Mouse (Mus musculus) cerebellum, adult 11 months (tissue): ENCODE data around the gene Nhp2.
A peak's percentile ranks its signal among the peaks of the same experiment; 100 is the strongest.

Experiments
- DNase-seq: peaks from one replicate; pipeline ENCODE4 v3.0.0; 2022

Nhp2 gene

GRCm38 (mm10) chr11:51619409-51620060 is at the start of gene Nhp2:
Gene Nhp2, plus strand, starts transcription at chr11:51619735.
- DNase-seq, result peak; percentile 94

DNA sequence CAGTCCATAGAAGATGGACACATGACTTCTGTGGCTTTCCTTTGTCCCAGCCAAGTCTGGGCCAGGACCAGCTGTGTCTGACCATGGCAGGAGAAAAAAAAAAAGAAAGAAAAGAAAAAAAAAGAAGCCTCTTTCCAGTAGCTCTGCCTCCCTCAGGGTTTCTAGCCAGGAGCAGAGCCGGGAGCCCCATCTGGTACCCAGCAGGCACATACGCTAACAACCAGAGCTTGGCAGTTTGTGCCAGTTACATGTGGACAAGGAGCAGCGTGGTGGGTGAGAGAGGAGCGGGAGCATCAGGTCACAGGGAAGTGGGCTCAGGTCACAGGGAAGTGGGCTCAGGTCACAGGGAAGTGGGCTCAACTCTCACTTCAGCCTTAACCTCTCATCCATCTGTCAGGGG is 43.1 kb upstream of the Nhp2 start:
- no peak for DNase-seq

DNA sequence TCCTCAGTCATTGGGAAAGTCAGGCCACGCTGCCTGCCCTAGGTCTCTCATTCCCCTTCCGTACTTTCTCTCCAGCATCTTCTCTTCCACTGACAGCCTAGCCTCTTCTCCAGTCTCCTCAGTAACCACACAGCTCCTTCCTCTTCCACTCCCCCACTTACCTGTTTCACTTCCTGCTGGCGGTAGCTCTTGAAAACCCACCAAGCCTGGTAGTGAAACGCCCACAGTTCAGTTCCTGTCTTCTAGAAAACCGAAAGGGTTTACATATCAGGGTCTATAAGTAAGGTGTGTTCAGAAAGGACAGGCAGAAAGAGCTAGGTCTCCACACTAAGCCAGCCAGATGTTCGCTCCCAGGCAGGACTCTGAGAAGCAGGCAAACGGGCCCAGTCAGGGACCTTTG is 41.9 kb upstream of the Nhp2 start:
- DNase-seq, result no peak

GRCm38 (mm10) chr11:51579024-51579423 is 40.5 kb upstream of the Nhp2 start:
- DNase-seq, result no peak

- DNase-seq, result peak; percentile 58
Observed at GRCm38 (mm10) chr11:51582713-51583112, 36.8 kb upstream of the Nhp2 start.

DNA sequence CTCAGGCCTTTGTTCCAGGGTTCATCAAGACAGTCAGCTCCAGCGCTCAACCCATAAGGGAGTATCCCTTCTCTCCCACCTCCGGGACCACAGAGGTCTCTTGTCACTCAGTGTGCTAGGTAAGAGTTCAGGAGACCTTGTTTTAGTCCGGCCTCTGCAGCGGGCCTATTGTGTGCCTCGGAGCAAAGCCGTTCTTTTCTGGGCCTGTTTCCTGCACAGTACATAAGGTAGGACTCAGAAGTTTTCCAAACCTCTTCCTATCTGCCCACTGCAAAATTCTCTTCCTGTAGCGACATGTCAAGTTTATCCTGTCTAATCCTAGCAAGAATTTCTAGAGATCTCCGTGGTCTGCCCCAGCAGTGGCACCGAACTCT is 35.5 kb upstream of the Nhp2 start:
- no peak for DNase-seq

DNA sequence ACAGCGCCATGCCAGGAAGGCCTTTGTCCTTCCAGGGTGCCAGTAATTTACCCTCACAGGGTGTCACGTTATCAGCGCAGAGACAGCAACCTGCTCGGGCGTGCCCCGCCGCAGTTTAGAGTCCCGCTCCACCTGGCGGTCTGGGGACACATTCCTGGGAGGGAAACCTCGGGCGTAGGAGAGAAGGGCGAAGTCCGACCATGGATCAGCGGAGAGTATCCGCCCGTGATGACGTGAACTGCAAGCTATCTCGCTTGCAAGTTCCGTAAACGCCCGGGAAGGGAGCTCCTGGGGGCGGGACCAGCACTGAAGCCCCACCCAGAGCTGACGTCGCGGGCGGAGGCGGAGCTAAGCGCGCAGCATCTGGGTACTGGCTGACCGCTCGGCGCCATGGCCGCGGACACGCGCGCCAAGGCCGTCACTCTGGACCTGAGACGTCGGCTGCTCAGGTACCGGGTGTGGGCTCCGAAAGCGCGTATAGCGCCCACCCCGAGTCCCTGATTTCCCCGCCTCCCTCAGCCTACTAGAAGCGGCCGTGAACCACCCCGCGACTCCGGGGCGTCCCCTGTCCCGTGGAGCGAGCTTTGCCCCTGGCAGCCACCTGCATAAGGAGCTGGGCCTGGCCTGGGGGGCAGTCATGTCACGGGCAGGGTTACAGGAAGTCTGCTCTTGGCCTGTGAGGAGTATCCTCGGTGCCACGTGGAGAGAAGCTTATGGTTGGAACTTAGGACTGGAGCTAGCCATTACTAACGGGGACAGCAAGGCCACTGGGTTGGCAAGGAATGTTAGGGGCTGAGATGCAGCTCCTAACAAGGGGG is 34.9 kb upstream of the Nhp2 start, which contains the start of gene Phykpl:
TSS of gene Phykpl (plus strand) at position 327 of the 818 bp plus-strand sequence.
- DNase-seq, result peak; percentile 96

DNA sequence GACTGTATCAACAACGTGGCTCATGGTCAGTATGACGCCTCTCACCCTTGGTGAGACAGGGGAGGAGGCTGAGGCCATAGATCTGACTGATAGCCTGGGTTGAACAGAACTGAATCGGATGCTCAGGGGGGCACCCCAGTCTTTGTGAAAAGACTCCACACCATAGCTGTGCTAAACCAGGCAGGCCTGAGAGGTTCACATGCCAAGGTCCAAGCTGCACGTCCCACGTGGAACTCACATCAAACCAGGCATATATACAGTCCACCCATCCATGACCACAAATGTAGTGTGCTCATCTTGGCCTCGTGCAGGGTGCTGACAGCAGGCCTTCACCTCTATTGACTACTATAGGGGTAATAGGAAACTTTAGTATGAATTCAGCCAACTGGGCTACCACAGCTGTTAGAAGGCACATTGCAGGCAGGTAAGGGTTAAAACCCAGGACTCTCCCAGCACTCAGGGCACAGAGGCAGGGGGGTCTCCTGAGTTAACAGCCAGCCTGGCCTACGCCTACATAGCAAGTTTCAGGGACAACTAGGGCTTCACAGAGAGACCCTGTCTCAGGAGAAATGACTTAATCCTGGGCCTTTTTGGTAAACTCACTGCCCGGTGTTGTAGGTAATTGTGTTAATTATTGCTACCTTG is 33.8 kb upstream of the Nhp2 start:
- no peak for DNase-seq

- DNase-seq, result no peak
Observed at GRCm38 (mm10) chr11:51586411-51586810, 33.1 kb upstream of the Nhp2 start.

DNA sequence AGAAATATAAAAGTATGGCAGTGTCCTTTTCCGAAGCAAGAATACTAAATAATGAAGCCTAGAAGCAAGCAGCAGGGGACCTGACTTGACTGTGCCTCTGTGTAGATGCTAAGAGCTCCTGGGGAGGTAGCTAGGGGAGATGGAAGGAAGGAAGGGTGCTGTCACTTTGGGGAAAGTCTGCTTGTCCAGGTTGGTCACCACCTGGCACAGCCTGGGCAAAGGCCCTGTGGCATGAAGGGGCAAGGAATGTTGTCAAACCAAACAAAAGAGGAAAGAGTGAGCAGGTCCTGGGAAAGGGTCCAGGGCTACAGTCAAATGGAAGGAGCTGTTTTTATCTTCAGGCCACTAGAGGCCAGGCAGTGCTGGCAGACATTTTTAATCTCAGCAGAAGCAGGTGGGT is 32.5 kb upstream of the Nhp2 start:
- no peak for DNase-seq

- no peak for DNase-seq
Observed at GRCm38 (mm10) chr11:51588833-51589232, 30.7 kb upstream of the Nhp2 start.

DNA sequence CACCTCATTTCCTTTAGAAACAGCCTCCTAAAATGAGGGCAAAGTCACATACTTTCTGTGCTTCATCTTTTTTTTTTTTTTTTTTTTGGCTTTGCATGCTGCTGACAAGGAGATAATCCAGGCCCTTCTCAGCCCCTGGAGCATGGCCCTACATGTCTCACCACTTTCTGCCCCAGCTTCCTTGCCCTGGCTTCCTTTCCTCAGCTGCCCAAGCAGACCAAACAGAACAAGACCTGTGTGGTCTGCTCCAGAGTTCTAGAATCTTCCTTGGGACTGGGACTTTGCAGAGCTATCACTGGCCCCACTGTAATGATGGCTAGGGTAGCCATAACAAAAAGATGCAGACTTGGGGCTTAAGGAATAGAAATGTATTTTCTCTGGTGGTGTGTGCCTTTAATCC is 29.5 kb upstream of the Nhp2 start:
- DNase-seq, result no peak

GRCm38 (mm10) chr11:51591168-51591567 is 28.4 kb upstream of the Nhp2 start:
- no peak for DNase-seq

- no peak for DNase-seq
Observed at GRCm38 (mm10) chr11:51591915-51592314, 27.6 kb upstream of the Nhp2 start.

DNA sequence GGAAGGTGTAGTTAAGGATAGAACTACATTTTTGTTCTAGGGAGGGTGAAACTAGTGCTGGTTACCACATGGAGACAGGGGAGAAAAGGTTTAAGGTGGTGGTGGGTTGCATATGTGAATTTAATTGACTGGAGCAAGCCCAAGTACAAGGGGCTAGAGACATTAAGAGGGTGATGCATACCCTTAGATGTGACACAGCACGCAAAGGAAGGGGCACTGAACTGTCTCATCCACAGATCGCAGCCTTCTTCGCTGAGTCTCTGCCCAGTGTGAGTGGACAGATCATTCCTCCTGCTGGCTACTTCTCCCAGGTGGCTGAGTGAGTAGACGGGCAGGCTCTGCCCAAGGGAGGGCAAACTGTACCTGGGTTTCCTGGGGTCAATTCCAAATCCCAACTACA is 26.2 kb upstream of the Nhp2 start:
- DNase-seq, result no peak

DNA sequence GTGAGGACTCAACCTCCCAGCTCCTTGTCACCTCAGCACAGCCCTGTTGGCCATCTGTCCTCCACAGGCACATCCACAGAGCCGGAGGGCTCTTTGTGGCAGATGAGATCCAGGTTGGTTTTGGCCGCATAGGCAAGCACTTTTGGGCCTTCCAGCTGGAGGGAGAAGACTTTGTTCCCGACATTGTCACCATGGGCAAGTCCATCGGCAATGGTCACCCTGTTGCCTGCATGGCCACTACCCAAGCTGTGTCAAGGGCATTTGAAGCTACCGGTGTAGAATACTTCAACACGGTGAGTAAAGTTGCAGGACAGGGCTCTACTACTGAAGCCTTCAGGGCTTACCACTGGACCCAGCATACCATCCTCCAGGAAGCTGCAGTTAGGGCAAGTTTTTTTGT is 25.7 kb upstream of the Nhp2 start:
- DNase-seq, result no peak

DNA sequence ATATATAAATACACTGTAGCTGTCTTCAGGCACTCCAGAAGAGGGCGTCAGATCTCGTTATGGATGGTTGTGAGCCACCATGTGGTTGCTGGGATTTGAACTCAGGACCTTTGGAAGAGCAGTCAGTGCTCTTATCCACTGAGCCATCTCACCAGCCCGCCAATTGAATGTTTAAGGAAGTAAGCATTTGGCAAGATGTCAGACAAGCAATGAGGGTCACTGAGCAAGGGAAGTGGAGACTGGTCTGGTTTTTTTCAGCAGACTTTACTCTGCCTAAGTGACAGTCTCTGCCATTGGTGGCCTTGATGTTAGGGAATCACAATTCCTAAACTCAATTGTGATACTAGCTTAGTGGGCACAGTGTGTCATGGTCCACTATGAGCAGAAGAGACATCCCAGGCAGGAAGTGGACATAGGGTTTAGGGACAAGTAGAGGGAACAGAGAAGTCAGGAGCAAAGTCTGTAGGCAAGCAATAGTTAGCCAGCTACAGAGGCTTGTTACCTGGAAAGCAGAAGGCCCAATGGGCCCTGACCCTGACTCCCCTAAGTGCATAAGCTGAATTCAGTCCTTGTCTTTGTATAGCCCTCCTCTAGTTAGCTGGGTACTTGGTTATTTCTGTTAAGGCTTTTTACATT is 24.7 kb upstream of the Nhp2 start:
- no peak for DNase-seq

DNA sequence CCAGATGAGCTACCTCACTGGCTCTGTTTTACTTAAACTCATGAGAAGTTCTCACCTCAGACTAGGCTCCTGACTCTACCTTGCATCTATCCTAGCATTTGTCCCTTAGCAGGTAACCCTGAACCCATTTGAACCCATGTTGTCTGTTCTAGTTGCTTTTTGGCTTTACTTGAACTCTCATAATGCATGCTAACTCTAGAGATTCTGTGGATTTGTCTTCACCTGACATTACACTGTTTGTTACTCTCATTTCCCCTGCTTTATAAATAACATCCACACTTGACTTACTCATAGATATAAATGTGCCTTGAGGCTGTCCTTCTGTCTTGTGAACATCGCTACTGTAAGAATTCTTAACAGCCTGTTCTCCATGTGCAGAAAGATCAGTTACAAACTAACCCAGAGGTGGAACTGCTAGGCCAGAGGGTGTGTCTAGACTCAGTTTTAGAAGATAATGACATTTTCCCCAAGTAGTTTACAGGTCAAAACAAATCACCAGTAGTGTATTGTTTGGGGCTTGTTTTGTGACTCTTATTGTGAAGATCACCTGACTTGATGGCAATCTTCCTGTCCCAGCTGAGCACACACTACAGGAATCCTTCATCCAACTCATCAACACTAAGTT is 24.0 kb upstream of the Nhp2 start:
- DNase-seq, result no peak

DNA sequence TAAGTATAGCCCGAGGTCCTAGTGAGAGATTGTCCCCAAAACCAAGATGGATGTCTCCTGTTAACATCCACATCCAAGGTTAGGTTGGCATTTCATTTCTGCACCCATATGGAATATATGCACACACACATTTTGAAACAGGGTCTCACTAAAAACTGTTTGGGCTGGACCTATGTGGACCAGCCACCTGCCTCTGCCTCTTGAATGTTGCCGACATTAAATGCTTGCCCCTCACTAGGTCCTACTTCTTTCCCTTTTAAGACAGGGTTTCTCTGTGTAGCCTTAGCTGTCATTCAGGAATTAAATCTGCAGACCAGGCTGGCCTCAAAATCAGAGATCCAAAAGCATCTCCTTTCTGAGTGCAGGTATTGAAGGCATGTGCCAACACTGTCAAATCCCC is 22.0 kb upstream of the Nhp2 start:
- no peak for DNase-seq

GRCm38 (mm10) chr11:51602253-51602652 is 17.3 kb upstream of the Nhp2 start:
- DNase-seq, result no peak

DNA sequence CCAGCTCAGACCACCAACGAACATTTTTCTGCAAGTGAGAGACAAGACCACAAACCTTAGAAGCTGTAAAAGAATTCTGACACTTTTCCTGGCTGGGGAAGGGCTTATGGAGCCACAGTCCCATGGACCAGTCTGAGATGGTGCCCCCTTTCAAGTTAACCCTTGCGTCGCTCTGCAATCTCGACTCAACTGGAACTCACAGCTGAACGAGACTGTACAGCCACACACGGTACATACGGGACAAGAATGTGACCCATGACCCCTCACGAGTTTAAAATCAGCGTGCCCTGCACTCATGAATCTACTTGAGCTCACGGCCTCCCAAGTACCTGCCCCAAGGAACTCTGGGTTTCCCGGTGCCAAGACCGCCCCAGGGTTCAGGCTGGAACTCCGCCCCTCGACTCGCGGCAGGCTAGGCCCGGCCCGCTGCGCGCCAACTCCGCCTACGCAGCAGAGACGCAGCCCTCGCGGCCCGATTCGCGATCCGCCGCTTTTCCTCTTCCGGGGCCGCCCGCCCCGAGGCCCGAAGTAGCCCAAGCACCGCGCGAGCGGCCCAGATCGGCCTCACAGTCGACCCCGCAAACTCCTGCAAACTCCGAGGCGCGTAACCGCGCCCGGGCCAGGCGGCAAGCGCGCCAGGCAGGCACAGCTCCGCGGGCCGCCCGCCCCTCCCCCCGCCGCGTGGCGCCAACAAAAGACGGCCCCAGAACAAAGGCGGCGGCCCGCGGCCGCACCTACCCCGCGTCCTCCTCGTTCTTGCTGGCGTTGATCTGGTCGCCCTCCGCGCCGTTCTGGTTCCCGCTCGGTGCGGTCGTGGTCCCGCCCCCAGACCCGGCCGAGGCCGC is 13.7 kb upstream of the Nhp2 start:
- DNase-seq, result peak; percentile 71

- DNase-seq, result peak; percentile 97
Observed at GRCm38 (mm10) chr11:51606447-51607095, 13.0 kb upstream of the Nhp2 start, which contains the start of gene Hnrnpab. Gene Hnrnpab, minus strand, starts transcription at chr11:51606847.
